Mouse (Mus musculus) cerebellum, adult 2 months (tissue): ENCODE data around the gene Pnliprp1. TPM values are rescaled to one million over a fixed set of nuclear protein-coding genes. Genes with fewer than 3 reads are reported as not detected.

Source experiments
- DNase-seq, 2 experiments: peaks; one replicate each; pipeline ENCODE4 v3.0.0; 2021
- H3K27ac ChIP-seq: fragments of 200-500 bp; 2 replicates; pipeline ENCODE4 v1.5.1; 2012; ENCODE audit warnings: low read length, control low read depth, inconsistent platforms; ENCODE audit not compliant: insufficient read depth
- H3K27me3 ChIP-seq: fragments of 200-500 bp; 2 replicates; pipeline ENCODE4 v1.6.1; 2012; ENCODE audit warnings: inconsistent platforms, mild to moderate bottlenecking, low read length, moderate library complexity; ENCODE audit not compliant: control insufficient read depth, insufficient read depth
- H3K4me1 ChIP-seq: fragments of 200-500 bp; 2 replicates; pipeline ENCODE4 v1.6.1; 2011; ENCODE audit warnings: low read length; ENCODE audit not compliant: control insufficient read depth, insufficient read depth
- H3K4me3 ChIP-seq: fragments of 200-500 bp; replicated peaks from 2 replicates; pipeline ENCODE3; 2011; ENCODE audit warnings: mild to moderate bottlenecking, low read depth, low read length, control low read depth; ENCODE audit not compliant: insufficient read depth
- CTCF ChIP-seq: fragments of 200-500 bp; IDR thresholded peaks from 2 replicates; pipeline ENCODE4 v1.5.1; 2011; ENCODE audit warnings: low read depth, mild to moderate bottlenecking, control low read depth, low read length, moderate library complexity, borderline replicate concordance; ENCODE audit not compliant: insufficient read depth
- POLR2A ChIP-seq: fragments of 200-500 bp; IDR thresholded peaks from 2 replicates; pipeline ENCODE4 v1.6.1; 2011; ENCODE audit warnings: low read length, control low read depth, borderline replicate concordance; ENCODE audit not compliant: insufficient read depth
- WGBS: fragments of 180-500 bp; shearing (Covaris S2); methylation state at CpG from one replicate; pipeline ENCODE4 v1.1.7; 2018; 5-methylcytosine and 5-hydroxymethylcytosine counted together
- polyA plus RNA-seq: library from polyadenylated mRNA; depleted of rRNA; stranded (reverse); fragments of >200 nt; gene quantifications from 2 replicates; pipeline ENCODE4 v1.2.3, GENCODE M21; 2012

The Pnliprp1 gene
- polyA plus RNA-seq, 1 experiment = not detected

- Histone ChIP-seq H3K27ac (no peak overlapping the region), H3K4me3 (no peak overlapping the region), H3K4me1 (no peaks in the 10 kb centered on the region), H3K27me3 (no peaks in the 10 kb centered on the region)
- WGBS = 85% methylated on average over 5 of the region's 5 CpGs
- TF ChIP-seq CTCF (no peak), POLR2A (no peak)
- no peak for DNase-seq
These were observed 931 bp upstream of the Pnliprp1 start for GRCm38 (mm10) chr19:58727756-58728155.

DNA sequence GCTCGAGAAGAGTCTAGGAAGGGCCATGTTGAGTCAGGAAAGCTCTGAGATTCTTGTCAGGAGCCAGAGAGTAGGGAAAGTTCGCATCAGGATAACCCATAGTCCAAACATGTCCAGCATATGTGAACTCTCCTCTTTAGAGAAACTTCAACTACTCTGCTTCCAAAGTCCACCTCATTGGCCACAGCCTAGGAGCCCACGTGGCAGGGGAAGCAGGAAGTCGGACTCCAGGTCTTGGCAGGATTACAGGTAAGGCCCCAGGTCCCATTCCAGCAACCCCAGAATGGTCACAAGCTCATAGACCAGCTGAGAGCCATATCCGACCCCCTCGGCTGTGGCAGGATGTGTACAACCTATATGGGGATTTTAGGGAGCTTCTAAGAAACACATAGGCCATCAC is 4.5 kb downstream of the Pnliprp1 start:
- WGBS = 83% methylated on average over 6 of the region's 6 CpGs
- H3K27ac ChIP-seq = no peak overlapping the region
- no peak for DNase-seq

GRCm38 (mm10) chr19:58738111-58738510 is 9.4 kb downstream of the Pnliprp1 start:
- no peaks in the 10 kb centered on the region for H3K27me3 ChIP-seq
- 83% methylated on average over 4 of the region's 4 CpGs for WGBS
- H3K4me3 ChIP-seq = no peak overlapping the region
- no peak for TF ChIP-seq POLR2A
- no peak for TF ChIP-seq CTCF
- no peak for DNase-seq
- H3K4me1 ChIP-seq = no peaks in the 10 kb centered on the region
- H3K27ac ChIP-seq = no peak overlapping the region

More for the DNA sequence above, 4.5 kb downstream of the Pnliprp1 start:
- Histone ChIP-seq H3K27me3 (no peaks in the 10 kb centered on the region), H3K4me1 (no peaks in the 10 kb centered on the region), H3K4me3 (no peak overlapping the region)
- TF ChIP-seq POLR2A (no peak), CTCF (no peak)

DNA sequence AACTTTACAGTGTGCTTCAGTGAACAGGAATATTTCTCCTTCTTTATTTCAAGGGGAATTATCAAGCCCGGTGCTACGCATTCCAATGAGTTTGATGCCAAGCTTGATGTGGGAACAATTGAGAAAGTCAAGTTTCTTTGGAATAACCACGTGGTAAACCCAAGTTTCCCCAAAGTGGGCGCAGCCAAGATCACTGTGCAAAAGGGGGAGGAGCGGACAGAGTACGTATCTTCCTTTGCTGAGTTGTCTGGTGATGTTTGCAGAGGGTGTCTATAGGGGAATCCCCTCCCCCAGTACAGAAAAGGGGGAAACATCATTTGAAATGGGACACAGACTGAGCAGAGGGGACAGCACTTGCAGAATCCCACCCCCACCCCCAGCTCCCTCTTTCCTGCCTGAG is 12.3 kb downstream of the Pnliprp1 start:
- no peak overlapping the region for H3K27ac ChIP-seq
- 45% methylated on average over 6 of the region's 6 CpGs for WGBS
- DNase-seq = no peak
- H3K27me3 ChIP-seq = no peaks in the 10 kb centered on the region
- no peak for TF ChIP-seq POLR2A
- no peak for TF ChIP-seq CTCF
- no peaks in the 10 kb centered on the region for H3K4me1 ChIP-seq
- H3K4me3 ChIP-seq = no peak overlapping the region

GRCm38 (mm10) chr19:58742711-58743110 is 14.0 kb downstream of the Pnliprp1 start:
- no peak overlapping the region for H3K27ac ChIP-seq
- DNase-seq = no peak
- WGBS = 91% methylated on average over 4 of the region's 4 CpGs
- H3K4me1 ChIP-seq = no peaks in the 10 kb centered on the region
- H3K4me3 ChIP-seq = no peak overlapping the region
- H3K27me3 ChIP-seq = no peaks in the 10 kb centered on the region
- TF ChIP-seq CTCF (no peak), POLR2A (no peak)

DNA sequence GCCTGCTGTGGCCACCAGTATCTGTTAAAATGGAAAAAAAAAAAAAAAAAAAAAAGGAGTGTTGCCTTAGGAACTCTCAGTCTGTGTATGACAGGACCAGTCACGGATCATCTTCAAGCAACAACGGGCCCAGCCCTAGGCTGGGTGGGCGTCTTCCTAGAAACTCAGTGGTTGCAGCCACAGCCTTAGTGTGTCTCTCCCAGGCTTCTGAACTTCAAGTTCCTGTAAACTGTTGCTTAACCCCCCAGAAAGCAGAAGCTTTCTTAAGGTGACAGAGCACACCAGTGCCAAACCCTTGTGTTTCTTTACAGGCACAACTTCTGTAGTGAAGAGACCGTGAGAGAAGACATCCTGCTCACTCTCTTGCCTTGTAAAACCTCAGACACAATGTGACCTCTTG is 15.0 kb downstream of the Pnliprp1 start:
- 72% methylated on average over 4 of the region's 4 CpGs for WGBS
- no peak for DNase-seq
- H3K27ac ChIP-seq = no peak overlapping the region
- no peaks in the 10 kb centered on the region for H3K27me3 ChIP-seq
- no peak overlapping the region for H3K4me3 ChIP-seq
- H3K4me1 ChIP-seq = no peaks in the 10 kb centered on the region
- no peak for TF ChIP-seq POLR2A
- no peak for TF ChIP-seq CTCF

DNA sequence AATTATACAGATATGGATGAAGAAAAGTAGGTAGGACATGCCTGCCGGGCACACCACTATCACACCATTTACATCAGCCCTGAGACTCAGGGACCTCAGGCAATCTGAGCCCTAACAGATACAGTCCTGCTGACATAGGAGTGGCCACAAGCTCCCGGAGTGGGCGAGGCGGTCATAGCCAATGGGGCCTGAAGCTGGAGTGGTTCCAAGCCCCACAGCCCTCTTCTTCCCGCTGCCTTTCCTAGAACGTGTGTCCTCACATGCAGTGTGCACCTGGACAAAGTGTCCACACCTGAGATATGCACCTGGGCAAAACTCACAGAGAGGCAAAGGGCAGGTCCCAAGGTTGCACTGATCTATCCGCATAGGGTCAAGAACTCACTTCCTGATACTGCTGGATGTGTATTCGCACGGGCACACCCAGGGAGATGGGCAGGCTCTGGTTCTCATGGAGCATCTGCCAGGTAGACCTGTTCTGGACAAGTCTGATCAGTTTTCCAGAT is 18.9 kb downstream of the Pnliprp1 start:
- H3K4me3 ChIP-seq = no peak overlapping the region
- DNase-seq = no peak
- 77% methylated on average over 9 of the region's 9 CpGs for WGBS
- no peaks in the 10 kb centered on the region for H3K27me3 ChIP-seq
- H3K4me1 ChIP-seq = no peaks in the 10 kb centered on the region
- no peak overlapping the region for H3K27ac ChIP-seq
- TF ChIP-seq CTCF (no peak), POLR2A (no peak)

- H3K4me3 ChIP-seq = no peak overlapping the region
- DNase-seq = no peak
- no peaks in the 10 kb centered on the region for H3K27me3 ChIP-seq
- TF ChIP-seq POLR2A (no peak), CTCF (no peak)
- H3K4me1 ChIP-seq = no peaks in the 10 kb centered on the region
- no peak overlapping the region for H3K27ac ChIP-seq
- 32% methylated on average over 2 of the region's 2 CpGs for WGBS
These were observed 22.1 kb downstream of the Pnliprp1 start for GRCm38 (mm10) chr19:58750822-58751221.

GRCm38 (mm10) chr19:58751504-58751903 is 22.8 kb downstream of the Pnliprp1 start:
- Histone ChIP-seq H3K4me3 (no peak overlapping the region), H3K27ac (no peak overlapping the region), H3K4me1 (no peaks in the 10 kb centered on the region), H3K27me3 (no peaks in the 10 kb centered on the region)
- TF ChIP-seq CTCF = no peak
- no peak for TF ChIP-seq POLR2A
- DNase-seq = no peak
- WGBS = 72% methylated on average over 2 of the region's 2 CpGs
